Mouse (Mus musculus): Measurements from ENCODE around the gene Cyren. TPM values are rescaled to one million over a fixed set of nuclear protein-coding genes. Genes with fewer than 3 reads are reported as not detected.
A peak's percentile ranks its signal among the peaks of the same experiment; 100 is the strongest.

The Cyren gene
- polyA plus RNA-seq, 1 experiment from 2014 or later = 11.9 TPM

GRCm38 (mm10) chr6:34871929-34872328, 5.9 kb downstream of the Cyren start:
- peaks cover 31% of the 10 kb centered on the region for H3K4me1 ChIP-seq (ENCODE audit: control insufficient read depth, insufficient read depth, low read length)
- no peak overlapping the region for H3K9ac ChIP-seq (ENCODE audit: low read length)
- no peaks in the 10 kb centered on the region for H3K36me3 ChIP-seq (ENCODE audit: control insufficient read depth, insufficient read depth, low read length)
- no peak overlapping the region for H3K4me2 ChIP-seq (ENCODE audit: low read depth, low read length)
- H3K27me3 ChIP-seq (ENCODE audit: control insufficient read depth, insufficient read depth, low read length) = no peaks in the 10 kb centered on the region
- H3K9me3 ChIP-seq (replicated peaks; ENCODE audit: control insufficient read depth, low read length) = no peaks in the 10 kb centered on the region
- no peak overlapping the region for H3K4me3 ChIP-seq (replicated peaks; ENCODE audit: low read length)
- no peak overlapping the region for H3K27ac ChIP-seq (ENCODE audit: low read length)
- WGBS = 89% methylated on average over 7 of the region's 7 CpGs
- ATAC-seq (ENCODE audit: insufficient read depth, low FRiP score) = no peak

GRCm38 (mm10) chr6:34870724-34871123, 7.1 kb downstream of the Cyren start:
- no peak for ATAC-seq (ENCODE audit: insufficient read depth, low FRiP score)

DNA sequence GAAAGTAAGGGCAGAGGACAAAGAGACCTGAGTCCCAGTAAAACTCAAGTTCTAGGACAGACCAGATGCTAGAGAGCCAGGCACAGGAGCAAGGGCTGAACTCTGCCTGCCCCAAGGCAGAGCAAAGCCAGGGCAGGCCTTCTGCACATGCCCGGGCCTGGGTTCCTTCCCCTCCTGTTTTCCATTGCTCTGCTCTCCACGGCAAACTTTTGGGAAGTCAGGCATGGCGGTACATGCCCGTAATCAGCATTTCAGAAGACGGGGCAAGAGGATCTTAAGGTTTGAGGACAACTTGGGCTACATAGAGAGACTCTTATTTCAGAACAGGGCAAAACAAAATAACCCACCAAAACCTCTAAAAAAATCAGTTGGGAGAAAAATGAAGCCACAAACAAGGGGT, 7.7 kb downstream of the Cyren start:
- ATAC-seq (ENCODE audit: insufficient read depth, low FRiP score) = no peak
- 61% methylated on average over 5 of the region's 5 CpGs for WGBS
- Histone ChIP-seq H3K4me2 (ENCODE audit: low read depth, low read length) (no peak overlapping the region), H3K27ac (ENCODE audit: low read length) (peak overlapping the region; percentile 48), H3K4me3 (replicated peaks; ENCODE audit: low read length) (no peak overlapping the region), H3K4me1 (ENCODE audit: control insufficient read depth, insufficient read depth, low read length) (peaks cover 31% of the 10 kb centered on the region), H3K36me3 (ENCODE audit: control insufficient read depth, insufficient read depth, low read length) (no peaks in the 10 kb centered on the region), H3K27me3 (ENCODE audit: control insufficient read depth, insufficient read depth, low read length) (no peaks in the 10 kb centered on the region), H3K9me3 (replicated peaks; ENCODE audit: control insufficient read depth, low read length) (no peaks in the 10 kb centered on the region), H3K9ac (ENCODE audit: low read length) (no peak overlapping the region)

More at GRCm38 (mm10) chr6:34870724-34871123, 7.1 kb downstream of the Cyren start:
- Histone ChIP-seq H3K4me1 (ENCODE audit: control insufficient read depth, insufficient read depth, low read length) (peaks cover 27% of the 10 kb centered on the region), H3K27me3 (ENCODE audit: control insufficient read depth, insufficient read depth, low read length) (no peaks in the 10 kb centered on the region), H3K4me3 (replicated peaks; ENCODE audit: low read length) (no peak overlapping the region), H3K9me3 (replicated peaks; ENCODE audit: control insufficient read depth, low read length) (no peaks in the 10 kb centered on the region), H3K27ac (ENCODE audit: low read length) (no peak overlapping the region), H3K4me2 (ENCODE audit: low read depth, low read length) (no peak overlapping the region), H3K36me3 (ENCODE audit: control insufficient read depth, insufficient read depth, low read length) (no peaks in the 10 kb centered on the region), H3K9ac (ENCODE audit: low read length) (no peak overlapping the region)
- WGBS = 57% methylated on average over 5 of the region's 5 CpGs

GRCm38 (mm10) chr6:34869225-34869915, 8.5 kb downstream of the Cyren start:
- Histone ChIP-seq H3K36me3 (ENCODE audit: control insufficient read depth, insufficient read depth, low read length) (no peaks in the 10 kb centered on the region), H3K27me3 (ENCODE audit: control insufficient read depth, insufficient read depth, low read length) (no peaks in the 10 kb centered on the region), H3K4me3 (replicated peaks; ENCODE audit: low read length) (no peak overlapping the region), H3K9me3 (replicated peaks; ENCODE audit: control insufficient read depth, low read length) (no peaks in the 10 kb centered on the region), H3K4me1 (ENCODE audit: control insufficient read depth, insufficient read depth, low read length) (peaks cover 28% of the 10 kb centered on the region), H3K9ac (ENCODE audit: low read length) (no peak overlapping the region), H3K27ac (ENCODE audit: low read length) (peak overlapping the region; percentile 48), H3K4me2 (ENCODE audit: low read depth, low read length) (no peak overlapping the region)
- ATAC-seq (ENCODE audit: insufficient read depth, low FRiP score) = no peak
- WGBS = 48% methylated on average over 13 of the region's 13 CpGs

DNA sequence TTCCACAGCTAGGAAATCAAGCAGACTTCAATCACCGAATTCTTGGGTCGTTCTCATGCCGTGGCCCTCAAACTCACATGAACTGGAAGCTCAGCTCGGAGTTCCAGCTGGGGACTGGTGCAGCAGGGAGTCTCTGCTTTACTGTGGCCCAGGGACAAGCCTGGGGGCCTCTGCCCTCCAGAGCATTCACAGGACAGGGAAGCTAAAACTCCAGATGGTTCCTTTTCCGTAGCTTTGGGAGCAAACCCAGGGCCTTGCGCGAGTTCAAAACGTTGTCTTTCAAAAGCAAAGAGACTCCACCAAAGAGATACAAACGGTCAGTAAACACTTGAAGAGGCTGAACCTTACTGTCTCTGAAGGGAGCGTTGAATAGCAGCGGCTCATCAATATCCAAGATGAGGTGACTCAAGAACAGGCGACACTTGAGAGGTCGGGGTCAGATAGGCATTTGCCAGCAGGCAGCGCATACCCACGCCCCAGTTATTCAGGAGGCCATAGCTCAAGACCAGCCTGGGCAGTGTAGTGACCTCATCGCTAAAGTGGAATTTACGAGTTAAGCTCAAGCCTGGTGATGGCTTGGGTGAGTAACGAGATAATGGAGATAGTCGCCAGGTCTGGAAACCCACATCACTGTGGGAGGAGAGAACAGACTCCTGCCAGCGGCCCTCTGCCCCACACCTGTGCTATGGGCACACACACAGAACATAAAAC, 9.2 kb downstream of the Cyren start:
- H3K4me1 ChIP-seq (ENCODE audit: control insufficient read depth, insufficient read depth, low read length) = peaks cover 28% of the 10 kb centered on the region
- H3K36me3 ChIP-seq (ENCODE audit: control insufficient read depth, insufficient read depth, low read length) = no peaks in the 10 kb centered on the region
- no peak overlapping the region for H3K4me3 ChIP-seq (replicated peaks; ENCODE audit: low read length)
- no peaks in the 10 kb centered on the region for H3K9me3 ChIP-seq (replicated peaks; ENCODE audit: control insufficient read depth, low read length)
- no peak overlapping the region for H3K4me2 ChIP-seq (ENCODE audit: low read depth, low read length)
- no peak for ATAC-seq (ENCODE audit: insufficient read depth, low FRiP score)
- WGBS = 75% methylated on average over 20 of the region's 20 CpGs
- no peak overlapping the region for H3K9ac ChIP-seq (ENCODE audit: low read length)
- no peaks in the 10 kb centered on the region for H3K27me3 ChIP-seq (ENCODE audit: control insufficient read depth, insufficient read depth, low read length)
- no peak overlapping the region for H3K27ac ChIP-seq (ENCODE audit: low read length)

DNA sequence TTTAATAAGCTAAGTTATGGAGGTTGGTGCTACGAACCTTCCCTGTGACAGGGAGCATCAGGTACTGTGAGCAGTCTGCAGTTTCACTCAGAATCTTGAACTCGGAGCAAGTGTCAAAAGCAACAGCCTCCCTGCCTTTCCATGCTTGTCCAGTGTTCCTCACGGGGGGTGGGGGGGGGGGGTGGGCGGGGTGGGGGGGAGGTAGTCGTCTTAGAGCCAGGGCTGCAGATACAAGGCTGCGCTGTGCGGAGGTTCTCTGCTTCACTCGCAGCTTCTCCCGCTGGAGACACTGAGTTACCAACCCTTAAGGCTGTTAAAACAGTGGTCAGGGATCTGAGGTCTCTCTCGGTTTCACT, 9.9 kb downstream of the Cyren start:
- Histone ChIP-seq H3K4me1 (ENCODE audit: control insufficient read depth, insufficient read depth, low read length) (peaks cover 33% of the 10 kb centered on the region), H3K4me3 (replicated peaks; ENCODE audit: low read length) (no peak overlapping the region), H3K27me3 (ENCODE audit: control insufficient read depth, insufficient read depth, low read length) (no peaks in the 10 kb centered on the region), H3K9me3 (replicated peaks; ENCODE audit: control insufficient read depth, low read length) (no peaks in the 10 kb centered on the region), H3K27ac (ENCODE audit: low read length) (no peak overlapping the region; the same call in 1 of the 2 replicates), H3K36me3 (ENCODE audit: control insufficient read depth, insufficient read depth, low read length) (no peaks in the 10 kb centered on the region), H3K4me2 (ENCODE audit: low read depth, low read length) (no peak overlapping the region), H3K9ac (ENCODE audit: low read length) (no peak overlapping the region)
- 67% methylated on average over 10 of the region's 10 CpGs for WGBS
- ATAC-seq (ENCODE audit: insufficient read depth, low FRiP score) = no peak

GRCm38 (mm10) chr6:34867301-34867994, 10.4 kb downstream of the Cyren start:
- H3K9me3 ChIP-seq (replicated peaks; ENCODE audit: control insufficient read depth, low read length) = no peaks in the 10 kb centered on the region
- H3K36me3 ChIP-seq (ENCODE audit: control insufficient read depth, insufficient read depth, low read length) = no peaks in the 10 kb centered on the region
- no peaks in the 10 kb centered on the region for H3K27me3 ChIP-seq (ENCODE audit: control insufficient read depth, insufficient read depth, low read length)
- peak overlapping the region; percentile 29; the same call in 1 of the 2 replicates for H3K27ac ChIP-seq (ENCODE audit: low read length)
- H3K9ac ChIP-seq (ENCODE audit: low read length) = no peak overlapping the region
- no peak overlapping the region for H3K4me2 ChIP-seq (ENCODE audit: low read depth, low read length)
- no peak for ATAC-seq (ENCODE audit: insufficient read depth, low FRiP score)
- H3K4me1 ChIP-seq (ENCODE audit: control insufficient read depth, insufficient read depth, low read length) = peaks cover 38% of the 10 kb centered on the region
- 78% methylated on average over 16 of the region's 16 CpGs for WGBS
- H3K4me3 ChIP-seq (replicated peaks; ENCODE audit: low read length) = no peak overlapping the region

DNA sequence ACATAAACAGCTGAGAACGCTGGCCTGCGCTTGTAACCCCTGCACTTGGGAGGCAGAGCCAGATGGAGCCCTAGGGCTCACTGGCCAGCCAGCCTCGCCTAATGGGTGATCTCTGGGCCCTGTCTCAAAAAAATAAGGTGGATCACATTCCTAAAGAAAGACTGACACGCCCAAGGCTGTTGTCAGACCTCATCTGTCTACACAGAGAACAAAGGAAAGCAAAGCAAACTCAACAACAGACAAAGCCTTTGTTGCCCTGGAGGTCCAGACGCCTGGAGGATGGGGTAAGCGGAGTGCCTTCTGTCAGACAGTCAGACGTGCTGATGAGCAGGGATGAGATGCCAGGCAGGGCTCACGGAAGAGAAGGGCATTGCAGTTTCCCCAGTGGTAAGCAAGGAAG, 11.1 kb downstream of the Cyren start:
- 0 out of 2 replicates have a peak overlapping the region, but pooled peaks have one; percentile 29 for H3K27ac ChIP-seq (ENCODE audit: low read length)
- H3K36me3 ChIP-seq (ENCODE audit: control insufficient read depth, insufficient read depth, low read length) = no peaks in the 10 kb centered on the region
- H3K9ac ChIP-seq (ENCODE audit: low read length) = no peak overlapping the region
- 63% methylated on average over 8 of the region's 8 CpGs for WGBS
- H3K4me1 ChIP-seq (ENCODE audit: control insufficient read depth, insufficient read depth, low read length) = peaks cover 38% of the 10 kb centered on the region
- H3K9me3 ChIP-seq (replicated peaks; ENCODE audit: control insufficient read depth, low read length) = no peaks in the 10 kb centered on the region
- no peaks in the 10 kb centered on the region for H3K27me3 ChIP-seq (ENCODE audit: control insufficient read depth, insufficient read depth, low read length)
- H3K4me2 ChIP-seq (ENCODE audit: low read depth, low read length) = no peak overlapping the region
- no peak overlapping the region for H3K4me3 ChIP-seq (replicated peaks; ENCODE audit: low read length)
- ATAC-seq (ENCODE audit: insufficient read depth, low FRiP score) = no peak

All from stomach, embryonic 16.5 days (tissue).